Comparison of ENCODE assay signal across 18 mouse cellular contexts in the genomic region with DNA sequence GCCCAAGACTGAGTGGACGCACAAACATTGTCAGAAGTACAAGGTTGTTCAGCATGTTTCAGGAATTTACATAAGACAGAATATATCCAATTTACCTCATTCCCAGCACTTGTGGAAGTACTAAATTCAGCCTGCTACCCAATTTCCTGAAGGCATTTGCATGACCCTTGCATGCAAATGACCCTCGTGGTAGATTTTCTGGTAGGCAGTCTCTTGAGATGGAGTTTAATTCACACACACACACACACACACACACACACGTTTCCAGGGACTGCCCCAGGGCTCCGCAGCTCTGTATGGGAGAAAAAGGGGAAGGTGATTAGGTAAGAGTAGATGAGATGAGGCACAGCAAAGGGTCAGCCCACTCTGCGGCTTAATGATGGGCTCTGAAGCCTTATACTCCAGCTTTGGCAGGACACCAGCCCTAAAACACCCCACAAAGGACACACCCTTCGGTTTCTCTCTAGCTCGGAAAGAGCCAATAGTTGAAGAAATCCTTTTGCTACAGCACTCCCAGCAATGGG.
"Had no signal": no experiment of that assay in that cellular context is flagged by ENCODE, and none has a peak within 500 bp of the region (broad histone marks: within the 10 kb centered on the region; RNA-seq: fewer than 3 reads in every experiment).

No protein-coding gene starts in this region.

- DNase-seq: kidney, adult 11 months; kidney, adult 8-10 months; kidney, postnatal 10 days; kidney, postnatal 36 days; layer of hippocampus, postnatal 36 days; left cerebral cortex, postnatal 4 days; lung, adult 18-20 months; lung, postnatal 10 days; lung, postnatal 36 days; right cerebral cortex, postnatal 4 days; thymus, adult 18-20 months; thymus, postnatal 36 days had no signal

- ATAC-seq: midbrain, embryonic 15.5 days had no signal

- H3K36me3 ChIP-seq: kidney, embryonic 15.5 days; limb, embryonic 12.5 days; limb, embryonic 15.5 days; lung, embryonic 15.5 days; midbrain, embryonic 12.5 days; midbrain, embryonic 15.5 days had no signal
